Mouse (Mus musculus): ENCODE data around the gene Csf3. TPM values are rescaled to one million over a fixed set of nuclear protein-coding genes. Genes with fewer than 3 reads are reported as not detected.
"Not testable (repeated sequence)": the region's sequence is repeated elsewhere in the genome, so short reads cannot be mapped to it uniquely, and the experiment has no call there.

The Csf3 gene
- polyA plus RNA-seq (2012; ENCODE audit: insufficient read depth, insufficient read length, missing spikeins), result not detected in 2 replicates

DNA sequence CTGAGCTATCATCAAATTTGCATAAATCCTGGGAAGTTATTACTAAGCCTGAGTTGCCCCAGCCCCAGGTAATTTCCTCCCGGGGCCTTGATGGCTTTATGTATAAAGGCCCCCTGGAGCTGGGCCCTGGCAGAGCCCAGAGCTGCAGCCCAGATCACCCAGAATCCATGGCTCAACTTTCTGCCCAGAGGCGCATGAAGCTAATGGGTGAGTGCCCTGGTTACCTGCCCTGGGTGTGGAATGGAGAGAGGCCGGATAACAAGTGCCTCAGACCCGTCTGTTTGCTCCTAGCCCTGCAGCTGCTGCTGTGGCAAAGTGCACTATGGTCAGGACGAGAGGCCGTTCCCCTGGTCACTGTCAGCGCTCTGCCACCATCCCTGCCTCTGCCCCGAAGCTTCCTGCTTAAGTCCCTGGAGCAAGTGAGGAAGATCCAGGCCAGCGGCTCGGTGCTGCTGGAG, at the start of gene Csf3:
TSS of gene Csf3 (plus strand) at position 51 of the 458 bp plus-strand sequence.
- no peak within 1 kb of the TSS for H3K27ac ChIP-seq (ENCODE audit: insufficient read depth, low read depth, low read length)
- peaks cover 16% of the 10 kb centered on the region; the same call in 1 of the 2 replicates for H3K4me1 ChIP-seq (ENCODE audit: control insufficient read depth, insufficient read depth, low read length)
- H3K4me3 ChIP-seq (ENCODE audit: insufficient read depth, low read length), result no peak within 1 kb of the TSS
- TF ChIP-seq POLR2A (IDR thresholded peaks at IDR 0.05; ENCODE audit: borderline replicate concordance, low read depth, low read length) (no peak), CTCF (IDR thresholded peaks at IDR 0.05; ENCODE audit: low read depth, low read length) (no peak)

- H3K4me1 ChIP-seq (ENCODE audit: control insufficient read depth, insufficient read depth, low read length); H3K4me3 ChIP-seq (ENCODE audit: insufficient read depth, low read length); H3K27ac ChIP-seq (ENCODE audit: insufficient read depth, low read depth, low read length): not testable (repeated sequence)
- TF ChIP-seq CTCF (IDR thresholded peaks at IDR 0.05; ENCODE audit: low read depth, low read length), result peak; percentile 84
Observed at GRCm38 (mm10) chr11:98655076-98655475, 46.0 kb upstream of the Csf3 start.

DNA sequence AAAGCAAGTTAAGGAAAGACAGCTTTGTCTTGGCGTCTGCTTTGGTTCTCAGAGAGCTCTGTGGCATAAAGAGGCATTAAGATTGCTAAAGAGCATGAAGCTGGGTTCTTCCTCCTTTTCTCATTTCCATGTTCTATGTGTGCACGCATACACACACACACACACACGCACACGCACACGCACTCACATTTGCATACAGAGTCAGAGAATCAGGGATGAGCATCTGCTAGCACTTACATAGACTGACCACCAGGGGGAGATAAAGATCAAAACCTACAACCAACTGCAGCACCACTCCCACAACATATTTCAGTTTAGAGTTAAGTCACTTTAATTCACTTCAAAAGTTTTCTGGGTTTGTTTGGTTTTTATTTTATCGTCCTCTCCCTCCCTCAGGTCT, 40.5 kb upstream of the Csf3 start:
- Histone ChIP-seq H3K4me1 (ENCODE audit: control insufficient read depth, insufficient read depth, low read length) (peaks cover 10% of the 10 kb centered on the region), H3K4me3 (ENCODE audit: insufficient read depth, low read length) (peak overlapping the region; percentile 16; the same call in 1 of the 2 replicates), H3K27ac (ENCODE audit: insufficient read depth, low read depth, low read length) (peak overlapping the region; percentile 48)
- TF ChIP-seq CTCF (IDR thresholded peaks at IDR 0.05; ENCODE audit: low read depth, low read length), result no peak
- TF ChIP-seq POLR2A (IDR thresholded peaks at IDR 0.05; ENCODE audit: borderline replicate concordance, low read depth, low read length), result no peak

DNA sequence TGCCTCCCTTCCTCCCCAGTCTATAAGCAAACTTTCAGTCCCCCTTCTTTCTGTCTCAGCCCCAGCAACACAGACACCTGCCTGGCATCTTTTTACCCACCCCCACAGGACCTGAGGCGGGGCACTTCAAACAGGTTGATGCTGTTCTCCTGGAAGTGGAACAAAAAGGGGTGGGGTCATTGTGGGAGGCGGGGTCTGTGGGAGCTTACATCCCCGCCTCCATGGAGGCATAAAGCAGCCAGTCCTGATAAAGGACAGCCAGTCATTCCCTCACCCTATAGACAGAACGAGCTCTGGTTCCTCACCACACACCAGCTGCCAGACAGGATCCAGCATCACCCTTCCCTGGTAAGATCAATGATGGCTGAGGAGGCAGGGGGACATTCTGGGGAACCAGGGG, 37.0 kb upstream of the Csf3 start, which contains the start of gene Gsdma:
TSS of gene Gsdma (plus strand) at position 261 of the 400 bp plus-strand sequence.
- no peak within 1 kb of the TSS for H3K27ac ChIP-seq (ENCODE audit: insufficient read depth, low read depth, low read length)
- H3K4me1 ChIP-seq (ENCODE audit: control insufficient read depth, insufficient read depth, low read length), result peaks cover 10% of the 10 kb centered on the region
- no peak within 1 kb of the TSS for H3K4me3 ChIP-seq (ENCODE audit: insufficient read depth, low read length)
- no peak for TF ChIP-seq CTCF (IDR thresholded peaks at IDR 0.05; ENCODE audit: low read depth, low read length)
- no peak for TF ChIP-seq POLR2A (IDR thresholded peaks at IDR 0.05; ENCODE audit: borderline replicate concordance, low read depth, low read length)

DNA sequence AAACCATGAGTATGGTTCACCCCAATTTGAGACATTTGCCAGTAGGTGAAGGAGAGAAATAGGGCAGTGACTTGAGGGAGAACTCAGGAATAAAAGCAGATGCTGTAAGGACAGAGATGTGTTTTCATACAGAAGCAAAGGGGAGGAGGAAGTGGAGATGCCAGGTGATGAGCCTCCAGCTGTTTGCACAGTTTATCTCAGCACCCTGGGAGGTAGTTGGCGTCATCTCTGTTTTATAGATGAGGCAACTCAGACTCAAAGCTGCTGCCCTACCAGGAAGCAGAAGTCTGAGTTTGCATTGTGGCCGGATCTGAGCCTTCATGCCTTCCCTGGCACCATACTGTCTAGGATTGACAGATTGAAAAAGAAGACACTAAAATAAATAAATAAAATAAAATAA, 32.1 kb upstream of the Csf3 start:
- Histone ChIP-seq H3K4me1 (ENCODE audit: control insufficient read depth, insufficient read depth, low read length) (peaks cover 10% of the 10 kb centered on the region; the same call in 1 of the 2 replicates), H3K4me3 (ENCODE audit: insufficient read depth, low read length) (no peak overlapping the region), H3K27ac (ENCODE audit: insufficient read depth, low read depth, low read length) (no peak overlapping the region)
- TF ChIP-seq POLR2A (IDR thresholded peaks at IDR 0.05; ENCODE audit: borderline replicate concordance, low read depth, low read length) (no peak), CTCF (IDR thresholded peaks at IDR 0.05; ENCODE audit: low read depth, low read length) (no peak)

GRCm38 (mm10) chr11:98671284-98671815, 29.7 kb upstream of the Csf3 start:
- Histone ChIP-seq H3K27ac (ENCODE audit: insufficient read depth, low read depth, low read length) (no peak overlapping the region), H3K4me1 (ENCODE audit: control insufficient read depth, insufficient read depth, low read length) (peaks cover 10% of the 10 kb centered on the region; the same call in 1 of the 2 replicates), H3K4me3 (ENCODE audit: insufficient read depth, low read length) (no peak overlapping the region)
- no peak for TF ChIP-seq POLR2A (IDR thresholded peaks at IDR 0.05; ENCODE audit: borderline replicate concordance, low read depth, low read length)
- no peak for TF ChIP-seq CTCF (IDR thresholded peaks at IDR 0.05; ENCODE audit: low read depth, low read length)

GRCm38 (mm10) chr11:98671857-98672256, 29.2 kb upstream of the Csf3 start:
- Histone ChIP-seq H3K4me1 (ENCODE audit: control insufficient read depth, insufficient read depth, low read length) (peaks cover 10% of the 10 kb centered on the region; the same call in 1 of the 2 replicates), H3K4me3 (ENCODE audit: insufficient read depth, low read length) (no peak overlapping the region), H3K27ac (ENCODE audit: insufficient read depth, low read depth, low read length) (no peak overlapping the region)
- no peak for TF ChIP-seq POLR2A (IDR thresholded peaks at IDR 0.05; ENCODE audit: borderline replicate concordance, low read depth, low read length)
- TF ChIP-seq CTCF (IDR thresholded peaks at IDR 0.05; ENCODE audit: low read depth, low read length), result no peak

GRCm38 (mm10) chr11:98672482-98672881, 28.6 kb upstream of the Csf3 start:
- Histone ChIP-seq H3K4me3 (ENCODE audit: insufficient read depth, low read length) (no peak overlapping the region), H3K27ac (ENCODE audit: insufficient read depth, low read depth, low read length) (no peak overlapping the region), H3K4me1 (ENCODE audit: control insufficient read depth, insufficient read depth, low read length) (peaks cover 10% of the 10 kb centered on the region; the same call in 1 of the 2 replicates)
- TF ChIP-seq CTCF (IDR thresholded peaks at IDR 0.05; ENCODE audit: low read depth, low read length) (no peak), POLR2A (IDR thresholded peaks at IDR 0.05; ENCODE audit: borderline replicate concordance, low read depth, low read length) (no peak)

DNA sequence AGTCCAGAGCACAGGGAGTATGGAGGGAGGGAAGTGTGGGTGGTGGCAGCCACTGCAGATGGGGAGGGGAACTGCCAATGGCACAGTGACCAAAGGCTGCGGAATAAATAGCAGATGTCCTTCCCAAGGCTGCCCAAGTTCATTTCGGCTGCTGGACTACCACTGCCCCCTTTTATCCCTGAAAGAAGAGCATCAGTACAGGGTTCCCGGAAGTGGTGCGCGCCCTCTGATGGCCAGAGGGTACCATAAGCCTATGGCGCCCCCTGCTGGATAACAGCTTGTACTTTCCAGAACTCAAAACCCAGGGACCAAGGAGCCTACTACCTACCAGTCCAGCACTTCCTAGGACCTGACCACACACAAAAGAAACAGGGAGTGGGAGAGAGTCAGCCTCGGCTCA, 27.9 kb upstream of the Csf3 start:
- not testable (repeated sequence) for H3K4me3 ChIP-seq (ENCODE audit: insufficient read depth, low read length); H3K4me1 ChIP-seq (ENCODE audit: control insufficient read depth, insufficient read depth, low read length)
- TF ChIP-seq CTCF (IDR thresholded peaks at IDR 0.05; ENCODE audit: low read depth, low read length), result peak; percentile 48

DNA sequence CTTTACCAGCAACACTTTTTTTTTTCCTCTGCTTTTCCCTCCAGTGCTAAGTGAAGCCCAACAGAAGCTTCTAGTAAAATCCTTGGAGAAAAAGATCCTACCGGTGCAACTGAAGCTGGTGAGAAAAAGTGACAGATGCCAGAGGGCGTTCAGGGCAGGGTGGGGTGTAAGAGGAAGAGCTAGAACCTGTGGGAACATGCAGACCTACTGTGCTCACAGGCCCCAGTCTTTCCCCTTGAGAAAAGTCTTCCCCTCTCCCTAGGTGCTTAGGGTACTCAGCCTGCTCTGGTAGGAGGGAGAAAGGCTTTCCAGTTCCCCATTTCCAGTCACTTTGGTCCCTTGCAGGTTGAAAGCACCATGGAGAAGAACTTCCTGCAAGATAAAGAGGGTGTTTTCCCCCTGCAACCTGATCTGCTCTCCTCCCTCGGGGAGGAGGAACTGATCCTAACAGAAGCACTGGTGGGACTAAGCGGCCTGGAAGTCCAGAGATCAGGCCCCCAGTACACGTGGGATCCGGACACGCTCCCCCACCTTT, 25.2 kb upstream of the Csf3 start:
- Histone ChIP-seq H3K27ac (ENCODE audit: insufficient read depth, low read depth, low read length) (no peak overlapping the region), H3K4me1 (ENCODE audit: control insufficient read depth, insufficient read depth, low read length) (peaks cover 9% of the 10 kb centered on the region), H3K4me3 (ENCODE audit: insufficient read depth, low read length) (no peak overlapping the region)
- TF ChIP-seq CTCF (IDR thresholded peaks at IDR 0.05; ENCODE audit: low read depth, low read length) (no peak), POLR2A (IDR thresholded peaks at IDR 0.05; ENCODE audit: borderline replicate concordance, low read depth, low read length) (no peak)

More for the DNA sequence above, 27.9 kb upstream of the Csf3 start:
- not testable (repeated sequence) for H3K27ac ChIP-seq (ENCODE audit: insufficient read depth, low read depth, low read length)
